Mouse (Mus musculus) gastrocnemius, postnatal 10 days (tissue): ENCODE measurements around the gene Tprn. TPM values are rescaled to one million over a fixed set of nuclear protein-coding genes. Genes with fewer than 3 reads are reported as not detected.

Experiments
- DNase-seq: peaks from one replicate; pipeline ENCODE4 v3.0.0; 2021; ENCODE audit warnings: mixed read lengths
- total RNA-seq, 2 experiments: library from RNA; stranded (reverse); gene quantifications; 2 replicates each; pipeline ENCODE4 v1.2.3; 2021

The Tprn gene
- total RNA-seq, 2 experiments from 2014 or later: 4.7 to 6.8 TPM

DNA sequence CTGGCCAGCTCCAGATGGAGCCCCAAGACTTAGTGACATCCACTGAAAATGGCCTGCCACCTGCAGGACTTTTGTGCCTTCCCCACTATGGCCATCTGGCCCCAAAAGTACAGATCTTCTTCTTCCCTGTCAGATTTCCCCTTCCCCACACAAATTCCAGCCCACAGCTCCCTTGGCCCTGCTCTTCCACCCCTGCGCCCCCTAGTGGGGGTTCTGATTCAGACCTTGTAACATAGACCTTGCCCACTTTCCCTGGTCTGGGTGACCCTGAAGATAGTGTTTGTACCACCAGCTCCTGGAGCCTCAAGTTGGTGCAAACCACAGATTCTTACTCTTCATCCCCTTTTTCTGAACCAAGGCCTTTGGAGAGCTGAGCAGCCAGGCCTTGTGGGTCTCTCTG is 30.4 kb downstream of the Tprn start:
- peak; percentile 90 for DNase-seq

DNA sequence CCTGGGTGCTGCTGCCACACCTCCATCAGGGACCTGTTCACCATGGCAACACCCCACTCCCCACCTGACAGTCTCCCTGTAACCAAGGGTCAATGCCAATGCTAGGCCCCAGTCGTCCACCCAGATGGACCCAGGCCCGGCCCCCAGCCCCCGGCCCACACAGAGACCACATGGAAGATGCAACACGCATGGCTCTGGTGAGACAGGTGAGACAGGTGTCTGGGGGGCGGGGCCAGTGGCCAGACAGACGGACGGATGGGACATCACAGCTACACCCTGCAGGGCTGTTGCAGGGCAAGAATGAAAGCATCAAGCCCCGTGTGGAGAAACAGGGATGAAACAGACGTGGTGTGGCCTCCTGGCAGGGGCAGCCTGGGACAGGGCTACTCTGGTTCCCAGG is 31.3 kb downstream of the Tprn start:
- no peak for DNase-seq

DNA sequence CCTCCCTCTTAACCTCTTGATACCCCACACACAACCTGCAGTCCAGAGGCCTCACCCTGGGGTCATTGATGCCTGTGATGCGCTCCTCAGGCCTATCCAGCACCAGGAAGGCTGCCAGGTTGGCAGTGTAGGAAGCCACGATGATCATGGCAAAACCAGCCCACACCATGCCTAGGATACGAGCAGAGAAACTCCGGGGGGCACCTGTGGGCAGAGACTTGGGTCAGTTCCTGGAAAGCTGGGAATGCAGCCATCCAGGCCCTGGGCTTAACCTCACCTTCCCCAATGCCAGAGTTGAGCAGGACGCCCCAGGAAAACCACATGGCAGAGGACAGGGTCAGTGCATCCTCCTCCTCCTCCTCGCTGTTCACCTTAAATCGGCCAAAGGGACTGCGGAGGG is 34.7 kb downstream of the Tprn start:
- DNase-seq: no peak

DNA sequence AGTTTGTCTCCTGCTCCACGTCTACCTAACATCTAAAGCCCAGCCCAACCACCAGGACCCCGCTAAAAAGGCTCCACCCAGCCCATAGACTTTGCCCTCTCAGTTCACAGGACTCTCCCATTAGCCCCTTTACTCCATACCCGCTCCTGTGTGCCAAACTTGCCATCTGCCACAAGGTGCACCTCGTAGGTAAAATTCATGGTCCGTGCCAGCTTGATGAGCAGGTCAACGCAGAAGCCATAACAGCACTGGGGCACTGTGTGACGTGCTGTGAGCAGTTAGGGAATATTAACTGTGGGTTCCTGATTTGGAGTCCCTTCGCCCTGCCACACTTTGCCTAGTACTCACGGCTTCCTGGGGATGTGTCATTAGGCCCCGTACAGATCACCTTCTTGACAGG is 35.6 kb downstream of the Tprn start:
- no peak for DNase-seq

DNA sequence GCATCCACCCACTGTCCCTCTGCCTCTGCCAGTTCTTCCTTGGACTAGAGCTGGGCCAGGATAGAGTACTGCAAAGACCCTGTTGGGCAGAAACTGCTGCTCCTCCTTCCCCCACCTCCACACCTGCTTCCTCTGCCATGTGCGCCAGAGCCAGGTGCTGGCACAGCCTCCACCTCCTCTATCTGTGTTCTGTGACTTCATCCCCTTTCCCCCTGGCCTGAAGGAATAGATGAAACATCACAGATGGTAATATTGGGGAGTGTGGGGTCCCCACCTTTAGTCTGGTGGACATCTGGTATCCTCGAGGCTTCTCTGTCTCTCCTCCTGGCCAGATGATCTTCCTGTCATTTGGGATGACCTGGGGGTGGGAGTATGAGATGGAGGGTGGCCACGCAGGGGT is 41.0 kb downstream of the Tprn start:
- no peak for DNase-seq

DNA sequence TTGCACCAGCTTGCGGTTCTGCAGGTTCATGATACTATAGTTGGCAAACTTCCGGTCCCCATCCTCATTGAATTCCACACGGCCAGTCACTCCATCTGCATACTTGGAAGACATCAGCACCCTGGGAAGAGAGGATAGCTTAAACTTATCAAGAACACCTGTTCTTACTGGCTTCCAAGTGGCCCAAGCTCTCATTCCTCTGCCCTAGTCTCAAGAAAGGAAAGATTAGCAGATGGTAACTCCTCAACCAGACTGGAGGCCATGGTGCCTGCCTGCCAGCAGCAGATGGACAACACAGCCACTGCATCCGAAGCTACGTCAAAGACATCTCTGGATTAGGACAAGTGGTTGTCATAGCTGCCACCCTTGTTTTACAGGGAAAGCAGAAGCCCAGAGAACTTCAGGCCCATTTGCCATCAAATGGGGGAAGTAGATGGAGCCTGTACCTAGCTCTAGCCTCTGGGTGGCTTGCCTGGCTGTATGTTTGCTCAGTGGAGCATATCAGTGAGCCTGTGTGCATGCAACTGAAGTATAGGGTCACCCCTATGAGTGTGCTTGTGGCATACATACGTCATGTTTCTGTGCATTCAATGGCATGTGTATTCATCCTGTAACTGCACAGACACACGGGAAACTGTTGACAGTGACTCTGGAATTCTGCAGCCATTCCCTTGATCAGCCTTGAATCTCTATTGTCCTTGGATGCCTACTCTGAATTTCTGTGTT is 41.7 kb downstream of the Tprn start:
- no peak for DNase-seq

DNA sequence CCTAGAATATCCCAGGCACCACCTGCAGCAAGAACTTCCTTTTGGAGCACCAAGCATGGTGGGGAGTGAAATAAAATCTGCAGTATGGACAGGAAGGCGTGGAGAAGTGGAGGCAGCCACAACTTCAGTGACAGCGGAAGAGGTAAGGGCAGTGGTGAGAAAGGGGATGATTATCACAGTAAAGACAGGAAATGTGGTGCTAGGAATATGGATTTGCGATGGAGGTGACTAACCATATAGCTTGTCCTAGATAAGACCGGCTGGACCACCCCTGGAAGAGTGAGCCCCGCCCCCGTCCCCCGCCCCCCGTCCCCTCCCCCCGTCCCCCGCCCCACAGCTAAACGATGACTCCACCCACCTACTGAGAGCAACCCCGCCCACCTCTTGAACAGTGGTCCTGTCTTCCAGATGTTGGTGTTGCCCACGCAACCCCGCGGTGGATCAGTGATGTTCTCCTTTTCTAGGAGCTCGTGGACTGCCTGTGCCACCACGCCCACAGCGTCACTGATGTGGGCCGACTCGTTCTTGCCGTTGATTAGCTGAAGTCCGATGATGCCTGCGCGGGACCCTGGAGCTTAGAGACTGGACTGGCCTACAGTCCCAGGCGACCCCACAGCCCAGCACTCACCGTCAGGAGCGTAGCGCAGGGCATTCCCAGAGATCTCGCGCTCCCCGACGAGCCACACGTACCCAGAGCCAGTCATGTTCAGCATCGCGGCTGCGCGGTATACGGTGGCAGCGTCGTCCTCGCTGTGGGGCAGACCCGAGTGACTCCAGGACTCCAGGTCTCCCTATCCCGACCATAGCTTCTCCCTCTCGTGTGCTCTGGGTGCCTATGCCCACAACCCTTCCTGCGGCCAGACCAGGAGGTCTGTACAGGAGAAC is 42.5 kb downstream of the Tprn start:
- no peak for DNase-seq

DNA sequence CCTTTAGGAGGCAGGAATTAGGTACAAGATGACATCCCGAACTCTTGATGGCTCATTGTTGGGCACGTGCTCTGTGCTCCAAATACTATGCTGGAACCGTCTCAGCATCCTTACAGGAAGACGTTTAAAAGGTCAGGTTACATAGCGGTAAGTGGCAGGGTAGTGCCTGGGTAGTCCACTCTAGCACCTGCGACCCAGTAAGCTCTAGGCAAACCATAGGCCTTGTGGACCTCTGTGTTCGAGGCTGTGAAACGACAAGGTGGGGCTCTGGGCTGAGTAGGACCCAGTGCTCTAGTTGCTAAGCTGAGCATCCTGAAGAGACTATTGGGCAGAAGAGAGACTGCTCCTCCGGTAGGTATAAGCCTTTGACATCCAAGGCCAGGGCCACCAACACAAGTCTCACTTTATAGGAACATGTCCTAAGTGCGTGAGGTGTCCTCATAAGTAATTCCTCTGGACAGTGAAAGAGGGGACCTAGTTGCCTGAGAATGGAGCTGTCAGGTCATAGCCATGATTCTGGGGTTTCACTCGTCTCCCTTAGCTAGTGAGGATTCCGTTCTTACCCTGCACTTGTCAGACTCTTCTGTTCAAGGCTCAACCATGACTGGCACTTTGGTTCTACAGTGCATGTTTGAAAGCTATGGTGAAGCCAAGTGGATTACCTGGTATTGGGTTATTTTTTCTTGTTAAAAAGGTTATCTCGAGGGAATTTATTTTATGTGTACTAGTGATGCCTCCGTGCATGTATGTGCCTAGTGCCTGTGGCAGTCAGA is 43.4 kb downstream of the Tprn start:
- no peak for DNase-seq

DNA sequence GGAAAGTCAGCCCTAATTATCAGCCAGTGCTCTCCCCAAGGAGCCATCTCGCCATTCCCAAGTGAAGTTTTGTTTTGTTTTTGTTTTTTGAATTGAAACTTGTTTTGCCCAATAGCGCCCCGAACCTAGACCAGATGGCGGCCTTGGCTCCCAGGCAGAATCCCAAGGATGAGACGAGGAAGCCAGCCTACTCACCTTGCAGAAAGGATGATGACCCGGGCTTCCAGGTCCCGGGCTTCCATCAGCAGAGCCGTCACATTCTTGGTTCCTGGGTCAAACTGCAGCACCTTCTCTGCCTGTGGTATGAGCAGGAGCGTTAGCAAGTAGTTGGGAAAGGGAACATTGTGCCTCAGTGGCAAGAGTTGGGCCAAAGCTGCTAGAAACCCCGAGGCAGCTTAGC is 47.8 kb downstream of the Tprn start:
- no peak for DNase-seq

DNA sequence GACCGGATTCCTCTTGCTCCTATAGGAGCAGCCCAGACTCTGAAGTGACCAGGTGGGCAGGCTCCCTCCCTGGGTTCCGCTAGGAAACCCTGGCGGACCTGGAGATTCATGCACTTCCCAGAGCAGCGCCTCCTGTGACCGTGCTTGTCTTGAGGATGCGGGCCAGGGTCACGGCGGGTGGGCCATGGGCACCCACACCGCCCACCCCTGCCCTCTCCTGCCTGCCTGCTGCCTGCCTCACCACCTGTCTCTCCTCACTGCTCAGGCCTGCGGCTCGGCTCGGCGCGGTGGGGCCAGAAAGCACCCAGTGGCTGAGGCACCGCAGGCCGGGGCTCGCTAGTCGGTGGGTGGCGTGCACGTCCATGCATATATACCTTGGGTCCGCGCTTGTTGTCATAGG is 48.6 kb downstream of the Tprn start:
- DNase-seq: no peak

DNA sequence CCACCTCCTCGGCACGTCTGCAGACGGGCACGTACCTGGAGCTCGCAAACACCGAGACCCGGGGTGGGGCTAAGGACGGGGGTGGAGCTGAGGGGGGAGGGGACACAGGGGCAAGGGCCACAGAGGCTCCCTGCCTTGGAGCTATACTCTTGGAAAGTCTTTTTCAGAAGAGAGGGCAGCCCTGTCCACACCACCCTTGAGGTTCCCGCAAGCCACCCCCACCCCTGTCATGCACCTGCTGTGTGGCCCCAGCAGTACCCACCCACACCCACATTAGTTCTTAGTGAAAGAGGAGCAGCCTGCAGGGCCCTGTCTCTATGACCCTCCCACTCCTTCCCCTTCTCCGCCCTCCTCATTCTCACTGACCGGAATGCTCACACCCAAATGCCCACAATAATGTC is 49.1 kb downstream of the Tprn start:
- no peak for DNase-seq

DNA sequence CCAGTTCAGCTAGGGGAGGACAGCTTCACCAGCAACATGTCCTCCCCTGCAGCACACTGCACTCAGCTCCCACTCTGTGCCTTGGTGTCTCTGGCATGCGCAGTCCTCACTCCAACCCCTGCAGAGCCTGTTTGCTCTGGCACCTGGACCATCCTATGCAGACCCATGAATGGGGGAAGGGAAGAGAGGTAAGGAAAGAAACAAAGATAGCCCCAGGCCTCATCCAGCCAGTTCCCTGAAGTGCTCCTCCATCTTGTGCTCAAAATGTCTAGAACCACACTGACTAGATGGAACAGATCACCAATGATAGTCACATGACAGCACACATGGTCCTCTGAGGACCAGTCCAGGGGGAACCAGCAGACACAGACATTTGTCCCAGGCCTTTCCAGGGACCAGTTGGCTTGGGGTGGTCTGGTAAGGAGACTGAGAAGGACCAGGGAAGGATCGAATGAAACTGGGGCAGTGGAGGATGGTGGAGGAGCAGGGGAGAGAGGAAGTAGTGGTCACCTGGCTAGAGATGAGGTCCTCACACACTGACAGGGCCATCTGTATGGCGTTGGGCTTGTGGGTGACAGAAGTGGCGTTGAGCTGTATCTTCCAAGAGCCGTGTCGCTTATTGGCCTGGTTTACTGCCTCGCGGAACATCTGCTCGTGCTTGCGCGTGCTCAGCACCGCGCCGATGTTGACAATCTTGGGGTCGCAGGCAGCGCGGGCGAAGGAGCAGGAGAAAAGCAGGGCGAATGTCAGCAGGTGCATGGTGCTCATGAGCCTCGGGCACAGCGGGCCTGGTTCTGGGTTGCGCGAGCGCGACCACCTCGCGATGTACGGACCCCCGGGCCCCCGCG is 55.9 kb downstream of the Tprn start:
- DNase-seq: no peak

DNA sequence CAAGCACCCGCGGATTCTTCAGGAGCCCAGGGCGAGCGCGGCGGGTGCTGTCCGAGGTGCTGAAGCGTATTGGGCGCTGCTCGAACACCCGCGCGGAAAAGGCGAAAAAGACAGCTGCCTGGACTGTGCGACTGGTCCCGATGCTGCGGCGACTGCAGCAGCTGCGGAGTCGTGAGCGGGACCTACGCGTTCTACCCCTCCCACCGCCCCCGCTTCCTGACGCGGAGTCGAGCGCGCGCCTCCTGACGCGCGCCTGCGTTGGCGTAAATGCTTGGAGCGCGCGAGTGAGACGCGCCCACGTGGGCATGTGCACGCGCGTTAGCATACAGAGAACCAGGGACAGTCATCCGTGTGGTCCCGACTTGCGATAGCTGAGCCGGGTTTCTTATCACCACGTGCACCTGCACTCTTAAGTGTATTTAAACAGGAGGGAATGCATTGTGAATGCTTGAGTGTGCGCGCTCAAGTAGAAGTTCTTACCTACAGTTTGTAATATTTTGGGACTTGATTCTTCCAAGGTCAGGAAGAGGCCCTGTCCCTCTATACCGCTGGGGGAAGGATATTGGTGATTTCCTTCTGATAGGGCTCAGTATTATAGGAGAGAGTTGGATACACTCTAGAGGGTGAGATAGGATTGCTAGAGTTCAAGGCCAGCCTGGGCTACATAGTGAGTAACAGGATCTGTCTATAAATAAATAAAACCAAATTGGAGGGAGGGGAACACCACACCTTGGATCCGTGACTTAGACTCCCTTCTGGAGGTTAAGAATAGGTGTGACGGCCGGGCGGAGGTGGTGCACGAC is 56.8 kb downstream of the Tprn start, which contains the start of gene Grin1:
Gene Grin1 (minus strand): TSS at position 217 of the 803 bp plus-strand sequence.
- DNase-seq: peak; percentile 79

Other genes starting within 250 kb of the Tprn start
- 10 to 100 TPM; 25.8 to 36.1 TPM for gene Nsmf, start 208.3 kb upstream of the Tprn start, total RNA-seq
- not detected for gene Entpd8, start 182.3 kb upstream of the Tprn start, total RNA-seq
- gene Noxa1, start 167.5 kb upstream of the Tprn start, total RNA-seq: not detected
- gene Nrarp, start 81.9 kb upstream of the Tprn start, total RNA-seq: 10 to 100 TPM; 14.9 to 17.4 TPM
- gene Tor4a, start 65.7 kb upstream of the Tprn start, total RNA-seq: 1 to 10 TPM; 1.9 to 2.9 TPM
- gene Nelfb, start 51.1 kb upstream of the Tprn start, total RNA-seq: 10 to 100 TPM; 31.1 to 40.5 TPM
- gene Stpg3, start 48.0 kb upstream of the Tprn start, total RNA-seq: not detected
- gene Fam166a, start 43.9 kb upstream of the Tprn start, total RNA-seq: not detected
- 100 to 1,000 TPM; 470 to 500 TPM for gene Tubb4b, start 37.9 kb upstream of the Tprn start, total RNA-seq
- not detected for gene Slc34a3, start 28.3 kb upstream of the Tprn start, total RNA-seq
- not detected for gene Rnf224, start 25.8 kb upstream of the Tprn start, total RNA-seq
- gene Rnf208, start 20.4 kb upstream of the Tprn start, total RNA-seq: 1 to 10 TPM; 1.9 to 2.2 TPM
- not detected for gene Cysrt1, start 20.2 kb upstream of the Tprn start, total RNA-seq
- 1 to 10 TPM; 1.3 to 1.4 TPM for gene AL732309.1, start 15.8 kb upstream of the Tprn start, total RNA-seq
- 10 to 100 TPM; 14.9 to 16.0 TPM for gene Tmem203, start 7.2 kb upstream of the Tprn start, total RNA-seq
- gene Ssna1, start 9.8 kb downstream of the Tprn start, total RNA-seq: 10 to 100 TPM; 39.5 to 40.3 TPM
- 10 to 100 TPM; 35.2 to 52.2 TPM for gene Anapc2, start 9.9 kb downstream of the Tprn start, total RNA-seq
- not detected for gene Tmem210, start 25.5 kb downstream of the Tprn start, total RNA-seq
- under 1 TPM in 1 of 2 experiments, not detected in 1; 0.26 TPM for gene Lrrc26, start 27.3 kb downstream of the Tprn start, total RNA-seq
- gene Grin1, start 56.6 kb downstream of the Tprn start, total RNA-seq: under 1 TPM; 0.47 to 0.63 TPM
- 10 to 100 TPM; 21.0 to 25.2 TPM for gene Man1b1, start 69.7 kb downstream of the Tprn start, total RNA-seq
- gene Dpp7, start 93.7 kb downstream of the Tprn start, total RNA-seq: 1 to 10 TPM; 7.9 to 9.5 TPM
- 1 to 10 TPM; 9.0 to 9.8 TPM for gene Uap1l1, start 103.1 kb downstream of the Tprn start, total RNA-seq
- gene Sapcd2, start 109.7 kb downstream of the Tprn start, total RNA-seq: 1 to 10 TPM; 2.1 to 3.7 TPM
- 10 to 100 TPM; 29.9 to 30.5 TPM for gene Entpd2, start 133.3 kb downstream of the Tprn start, total RNA-seq
- 10 to 100 TPM; 25.2 to 37.3 TPM for gene Npdc1, start 136.7 kb downstream of the Tprn start, total RNA-seq
- not detected for gene Fut7, start 160.6 kb downstream of the Tprn start, total RNA-seq
- 10 to 100 TPM; 10.4 to 14.1 TPM for gene Abca2, start 166.1 kb downstream of the Tprn start, total RNA-seq
- under 1 TPM in 1 of 2 experiments, not detected in 1; 0.52 TPM for gene Clic3, start 194.2 kb downstream of the Tprn start, total RNA-seq
- gene Paxx, start 198.5 kb downstream of the Tprn start, total RNA-seq: 10 to 100 TPM; 23.5 to 25.2 TPM
- gene Ptgds, start 207.4 kb downstream of the Tprn start, total RNA-seq: 1 to 10 TPM; 1.7 to 9.6 TPM
- not detected for gene Lcn12, start 231.3 kb downstream of the Tprn start, total RNA-seq
- gene Fbxw5, start 238.1 kb downstream of the Tprn start, total RNA-seq: 10 to 100 TPM; 65.5 to 66.7 TPM
- 1 to 10 TPM; 1.4 to 2.0 TPM for gene C8g, start 239.1 kb downstream of the Tprn start, total RNA-seq